Mouse (Mus musculus) naive thymus-derived CD4-positive, alpha-beta T cell, adult 2 months (primary cell): Measurements from ENCODE around the gene Bmpr1a.

Experiments used
- DNase-seq: peaks from one replicate; pipeline ENCODE4 v3.0.0-alpha.2; 2011; ENCODE audit warnings: low read depth

The Bmpr1a gene

DNA sequence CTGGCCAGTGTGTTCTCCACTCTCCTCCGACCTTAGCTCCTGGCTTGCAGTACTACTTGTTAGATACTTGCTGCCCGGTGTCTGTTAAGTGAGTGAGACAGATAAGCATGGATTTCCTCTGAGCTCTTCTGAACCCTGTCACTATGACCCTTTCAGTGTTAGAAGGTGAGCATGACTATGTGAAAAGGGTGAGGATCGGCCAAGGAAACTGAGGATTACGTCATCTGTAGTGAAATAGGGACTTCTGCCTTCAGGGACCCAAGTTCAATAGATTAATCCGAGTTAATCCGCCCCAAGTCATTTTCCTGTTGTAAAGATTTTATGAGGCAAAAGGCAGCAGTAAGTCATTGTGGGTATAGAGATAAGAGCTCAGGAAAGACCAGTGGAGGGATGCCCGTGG, 2.2 kb upstream of the Bmpr1a start:
- no peak for DNase-seq

DNA sequence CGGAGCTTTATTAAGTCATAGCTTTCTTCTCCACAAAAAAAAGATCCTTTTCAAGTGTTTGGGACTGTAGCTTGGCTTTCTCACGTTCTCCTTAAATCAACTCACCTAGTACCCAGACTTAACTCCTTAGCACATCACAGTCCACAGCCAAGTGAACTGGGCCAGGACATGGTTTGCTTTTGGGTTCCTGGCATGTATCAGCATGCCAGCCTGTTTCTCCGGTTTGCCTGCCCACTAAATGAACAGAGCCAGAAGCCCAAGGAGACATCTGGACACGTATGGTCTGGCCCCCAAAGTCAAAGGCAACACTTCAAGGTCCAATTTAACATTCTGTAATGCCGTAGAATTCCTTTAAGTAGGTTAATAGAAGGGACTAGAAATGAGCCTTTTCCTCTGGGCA, 1.2 kb upstream of the Bmpr1a start:
- no peak for DNase-seq

DNA sequence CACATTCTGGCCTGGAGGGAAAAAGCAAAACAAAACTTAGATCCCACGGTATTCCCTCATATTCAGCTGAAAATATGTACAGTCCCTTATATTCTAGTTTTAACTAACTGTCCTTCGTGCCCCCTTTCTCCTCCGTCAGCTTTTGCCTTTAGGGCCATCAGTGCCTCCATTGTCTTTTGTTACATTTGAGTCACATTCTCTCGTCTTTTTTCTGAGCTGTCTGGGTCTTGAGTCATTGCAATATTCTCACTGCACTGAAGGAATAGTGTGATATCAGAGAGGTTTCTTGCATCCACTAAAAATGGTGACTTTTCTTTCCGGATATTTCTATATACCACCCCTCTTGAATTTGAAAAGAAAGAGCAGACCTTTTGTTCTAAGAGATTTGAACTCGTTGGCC, 618 bp upstream of the Bmpr1a start:
- no peak for DNase-seq

DNA sequence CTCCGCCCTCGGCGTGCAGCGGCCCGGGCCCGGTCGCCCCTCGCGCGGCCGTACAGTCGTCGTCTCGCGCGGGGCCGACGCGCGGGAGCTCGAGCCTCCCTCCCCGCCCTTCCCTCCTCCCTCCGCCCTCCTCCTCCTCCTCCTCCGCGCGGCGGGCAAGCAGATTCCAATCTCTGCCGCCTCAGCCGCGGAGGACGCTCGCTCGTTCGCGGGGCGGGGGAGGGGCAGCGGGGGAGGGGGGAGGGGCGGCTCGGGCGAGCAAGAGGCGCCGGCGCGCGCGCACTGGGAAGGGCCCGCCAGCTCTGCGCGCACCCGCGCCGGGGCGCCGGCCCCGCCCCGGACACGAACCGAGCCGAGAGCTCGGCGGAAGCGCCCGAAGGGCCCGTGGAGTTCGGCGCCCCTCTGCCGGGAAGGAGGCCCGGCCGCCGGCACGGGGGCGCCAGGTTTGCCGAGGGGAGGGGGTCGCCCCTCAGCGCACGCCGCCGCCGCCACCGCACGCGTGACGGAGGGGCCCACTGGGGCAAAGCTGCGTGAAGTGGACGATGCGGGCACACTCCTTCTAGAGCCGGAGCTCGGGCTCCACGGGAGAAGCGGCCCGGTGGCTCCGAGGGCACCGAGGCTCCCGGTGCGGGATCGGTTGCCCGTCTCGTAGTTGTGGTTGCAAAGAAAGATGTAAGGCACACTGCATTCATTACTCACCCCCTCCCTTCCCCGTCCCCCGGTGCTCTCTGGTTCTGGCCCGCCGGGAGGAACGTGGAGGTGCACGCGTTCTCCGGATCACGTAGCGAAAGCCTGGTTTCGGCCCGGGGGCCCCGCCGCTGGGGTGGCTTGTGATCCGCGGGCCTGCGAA, 441 bp downstream of the Bmpr1a start:
- DNase-seq = peak; percentile 79

DNA sequence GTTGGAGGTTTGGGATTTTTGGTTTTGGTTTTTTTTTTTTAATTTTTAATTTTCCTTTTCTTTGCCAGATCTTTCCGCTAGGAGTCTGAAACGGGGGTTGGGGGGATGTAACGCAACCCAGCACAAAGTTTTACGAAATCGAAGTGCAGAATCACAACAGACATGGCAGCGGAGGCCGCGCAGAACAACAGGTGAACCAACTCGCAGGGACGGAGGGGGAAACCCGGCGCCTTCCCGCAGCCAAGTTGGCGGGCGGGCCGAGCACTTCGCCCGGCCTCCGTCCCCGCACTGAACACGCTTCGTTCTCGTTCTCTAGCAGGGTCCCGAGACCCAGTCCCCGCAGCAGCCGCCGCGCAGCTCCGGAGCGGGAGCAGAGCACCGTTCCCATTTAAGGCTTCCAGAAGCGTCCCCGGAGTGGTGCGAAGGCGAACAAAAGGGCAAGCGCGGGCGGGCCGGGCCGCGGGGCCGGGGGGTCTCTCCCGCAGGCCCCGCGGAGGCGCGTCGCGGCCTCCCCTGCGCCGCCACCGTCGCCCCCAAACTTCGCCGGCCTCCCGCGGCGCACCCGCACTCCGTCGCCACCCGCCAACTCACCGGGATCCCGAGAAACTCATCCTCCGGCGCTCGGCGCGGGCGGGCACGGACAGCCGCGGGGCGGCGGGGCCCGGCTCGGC, 1.2 kb downstream of the Bmpr1a start:
- DNase-seq = peak; percentile 51

DNA sequence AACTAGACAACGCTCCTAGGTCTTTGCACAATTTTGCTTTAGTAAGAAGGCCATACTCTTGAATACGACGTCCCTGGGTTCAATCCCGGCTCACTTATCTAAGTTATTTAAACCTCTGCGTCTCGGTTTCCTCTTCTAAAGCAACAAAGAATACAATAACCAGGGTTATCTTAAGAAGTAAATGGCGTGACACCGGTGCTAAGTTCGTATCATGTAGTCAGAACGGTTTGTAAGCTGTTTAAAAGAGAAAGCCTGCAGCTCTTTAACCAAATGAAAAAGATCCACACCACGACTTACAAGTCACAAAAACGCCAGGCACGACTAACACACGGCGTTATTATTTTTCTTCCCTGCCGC, 1.7 kb downstream of the Bmpr1a start:
- DNase-seq = peak; percentile 53

DNA sequence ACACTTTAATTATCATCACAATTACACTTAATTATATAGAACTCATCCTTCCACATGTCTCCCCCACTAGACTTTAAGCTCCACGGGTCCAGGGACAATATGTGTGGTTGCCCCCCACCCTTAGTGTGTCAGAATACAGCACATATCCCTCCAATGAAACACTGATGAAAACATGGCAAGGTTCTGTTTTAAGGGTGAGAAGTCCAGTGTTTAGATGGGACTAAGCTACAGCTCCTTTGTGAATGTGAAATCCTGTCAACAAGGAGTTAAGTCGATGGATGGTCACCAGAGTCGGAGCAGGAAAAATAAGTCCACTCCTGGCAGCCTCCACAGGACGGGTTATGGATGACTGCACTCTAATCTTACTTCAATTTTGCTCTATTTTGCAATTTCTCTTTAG, 2.8 kb downstream of the Bmpr1a start:
- DNase-seq = no peak

DNA sequence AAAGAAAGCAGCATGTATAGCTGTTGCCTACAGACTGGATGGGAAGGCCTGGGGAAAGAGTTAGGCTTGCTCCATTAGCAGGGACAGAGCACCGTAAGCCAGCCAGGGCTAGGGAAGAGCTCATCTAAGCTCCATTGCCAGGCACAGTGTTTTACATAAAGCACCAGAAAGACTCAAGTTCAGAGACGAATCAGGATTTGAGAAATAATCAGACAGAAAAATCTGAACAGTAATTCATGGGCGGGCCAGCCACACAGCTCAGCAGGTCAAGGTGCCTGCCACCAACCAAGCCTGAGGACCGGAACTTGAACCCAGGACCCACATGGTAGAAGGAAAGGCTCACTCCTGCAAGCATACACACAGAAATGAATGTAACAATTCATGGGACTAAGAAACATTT, 3.5 kb downstream of the Bmpr1a start:
- no peak for DNase-seq

DNA sequence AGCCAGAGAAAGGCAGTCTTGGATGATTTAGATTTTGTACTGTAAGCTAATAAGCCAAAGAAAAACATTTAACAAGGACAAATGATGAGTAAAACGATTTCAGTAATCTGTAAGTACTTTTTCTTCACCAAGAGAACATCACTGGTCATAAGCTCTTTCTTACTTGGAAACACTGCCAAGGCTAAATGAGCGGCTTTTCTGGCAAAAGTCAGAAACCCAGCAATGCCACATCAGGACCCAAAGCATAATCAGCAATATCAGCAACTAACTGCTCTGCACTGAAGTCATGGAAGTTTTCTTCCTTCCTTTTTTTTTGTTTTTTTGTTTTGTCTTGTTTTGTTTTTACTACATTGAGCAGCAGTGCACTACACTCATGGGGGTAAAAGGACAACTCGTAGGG, 5.8 kb downstream of the Bmpr1a start:
- no peak for DNase-seq

DNA sequence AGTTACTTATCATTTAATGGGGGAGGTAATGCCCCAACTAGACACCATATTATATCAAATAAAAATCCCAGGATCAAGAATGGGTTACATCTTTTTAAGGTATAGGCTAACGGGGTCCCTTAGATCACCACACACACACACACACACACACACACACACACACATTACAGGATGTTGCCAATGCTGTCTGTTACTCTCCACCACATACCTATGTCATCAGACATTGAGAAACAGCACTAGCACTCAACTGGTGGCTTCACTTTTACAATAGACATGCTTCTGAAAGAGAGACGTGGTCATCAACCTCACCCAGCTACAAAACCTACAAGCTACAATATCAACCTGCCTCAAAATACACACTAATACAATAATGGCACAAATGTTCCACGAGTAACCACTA, 9.5 kb downstream of the Bmpr1a start:
- no peak for DNase-seq

DNA sequence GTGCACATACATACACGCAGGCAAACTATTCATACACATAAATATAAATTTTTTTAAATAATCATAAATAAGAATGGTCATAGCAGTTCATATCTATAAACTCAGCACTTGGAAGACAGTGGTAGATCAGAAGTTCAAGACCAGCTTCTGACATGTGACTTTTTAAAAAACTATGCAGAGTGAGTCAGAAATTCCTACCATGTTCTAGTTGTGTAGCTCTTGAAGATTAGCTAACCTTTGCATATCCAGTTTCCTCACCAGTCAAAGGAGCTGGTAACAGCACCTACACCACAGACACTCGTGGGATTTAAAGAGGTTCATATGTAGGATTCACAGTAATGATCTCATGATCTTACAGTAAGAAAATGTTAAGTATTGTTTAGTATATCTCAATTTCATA, 10.5 kb downstream of the Bmpr1a start:
- no peak for DNase-seq

DNA sequence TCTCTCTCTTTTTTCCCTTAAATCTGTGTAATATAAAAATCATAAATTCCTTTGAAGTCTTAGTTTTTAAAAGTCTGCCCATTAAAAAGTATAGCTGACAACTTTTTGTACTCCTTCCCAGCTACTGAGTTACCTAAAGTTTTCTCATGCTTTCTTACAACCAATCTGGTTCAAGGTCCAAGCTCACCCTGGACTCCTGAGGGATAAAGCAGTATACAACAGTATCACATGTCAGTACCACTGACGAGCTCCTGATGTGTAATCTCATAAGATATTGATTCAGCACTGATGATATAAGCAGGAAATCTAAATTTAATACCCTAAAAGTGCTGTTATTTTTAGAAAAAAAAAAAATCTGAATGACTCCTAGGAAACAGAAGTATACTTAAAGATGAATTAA, 12.2 kb downstream of the Bmpr1a start:
- DNase-seq = no peak

DNA sequence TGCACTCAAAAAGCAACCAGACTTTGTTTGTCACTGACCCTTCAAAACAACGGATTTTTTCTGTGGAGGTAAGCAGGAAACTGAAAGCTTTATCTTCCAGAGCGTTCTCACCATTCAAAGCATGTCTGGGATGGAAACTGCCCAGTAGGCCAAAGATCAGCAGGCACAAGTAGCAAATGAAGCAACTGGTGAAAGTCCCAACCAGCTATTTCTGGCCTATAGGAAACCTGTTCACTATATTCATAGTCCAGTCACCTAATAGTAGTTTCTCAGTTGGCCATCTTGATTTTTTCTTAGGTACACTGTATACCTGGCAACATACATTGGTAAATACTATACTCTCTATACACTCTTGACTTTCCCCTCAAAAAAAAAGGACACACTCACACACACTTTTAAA, 13.2 kb downstream of the Bmpr1a start:
- DNase-seq = no peak

DNA sequence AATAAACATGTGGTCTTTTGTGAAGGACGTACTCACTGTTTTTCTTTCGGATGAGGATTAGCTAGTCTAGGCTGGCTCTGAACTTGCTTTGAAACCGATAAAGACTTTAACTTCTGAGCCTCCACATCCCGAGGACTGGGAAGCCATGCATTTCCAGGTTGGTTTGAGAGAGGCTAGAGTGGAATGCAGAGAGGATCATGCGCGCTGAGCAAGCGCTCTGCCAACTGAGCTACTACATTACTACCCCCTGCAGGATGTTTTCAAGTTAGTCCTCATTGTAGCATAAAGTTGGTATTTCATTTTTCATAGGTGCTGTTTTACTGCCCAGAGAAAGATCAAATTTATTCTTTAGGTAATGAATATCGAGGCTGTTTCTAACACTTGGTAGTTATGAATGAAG, 17.0 kb downstream of the Bmpr1a start:
- DNase-seq = no peak

DNA sequence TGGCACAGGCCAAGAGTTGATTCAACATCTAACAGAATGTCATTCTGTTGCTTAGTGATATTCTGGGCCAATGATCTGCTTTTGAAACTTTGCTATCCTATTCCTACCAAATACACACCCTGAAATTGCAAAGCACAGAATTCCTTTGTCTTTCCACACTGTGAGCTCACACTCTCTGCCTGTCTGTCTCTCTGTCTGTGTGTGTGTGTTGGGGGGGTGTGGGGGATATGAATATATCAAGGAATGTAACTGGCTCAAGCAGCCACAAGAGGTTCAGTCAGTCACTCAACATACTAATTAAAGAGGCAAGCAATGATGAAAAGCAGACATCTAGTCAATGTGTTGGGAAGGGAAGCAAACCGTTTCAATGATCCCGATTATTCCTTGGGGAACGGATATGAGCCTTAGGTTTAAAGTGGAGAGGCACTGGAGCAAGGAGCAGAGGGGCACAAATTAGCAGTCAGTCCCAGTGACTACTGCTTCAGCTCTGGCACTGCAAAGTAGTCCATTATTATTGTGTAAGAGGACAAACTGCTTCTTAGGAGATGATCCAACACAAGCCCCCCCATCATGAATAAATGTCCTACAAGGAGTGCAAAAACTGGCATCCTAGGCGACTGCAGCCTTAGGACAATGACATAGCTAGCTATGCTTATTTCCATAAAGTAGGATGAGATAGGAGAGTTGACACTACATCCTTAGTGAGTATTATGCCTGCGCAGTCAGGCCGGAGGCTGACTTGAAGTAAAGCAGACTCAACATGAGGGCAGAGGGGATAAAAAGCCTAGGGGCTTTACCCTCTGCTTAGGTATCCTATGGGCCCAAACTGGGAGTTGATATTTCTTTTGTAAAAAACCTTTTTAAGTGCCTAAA, 19.4 kb downstream of the Bmpr1a start:
- no peak for DNase-seq

DNA sequence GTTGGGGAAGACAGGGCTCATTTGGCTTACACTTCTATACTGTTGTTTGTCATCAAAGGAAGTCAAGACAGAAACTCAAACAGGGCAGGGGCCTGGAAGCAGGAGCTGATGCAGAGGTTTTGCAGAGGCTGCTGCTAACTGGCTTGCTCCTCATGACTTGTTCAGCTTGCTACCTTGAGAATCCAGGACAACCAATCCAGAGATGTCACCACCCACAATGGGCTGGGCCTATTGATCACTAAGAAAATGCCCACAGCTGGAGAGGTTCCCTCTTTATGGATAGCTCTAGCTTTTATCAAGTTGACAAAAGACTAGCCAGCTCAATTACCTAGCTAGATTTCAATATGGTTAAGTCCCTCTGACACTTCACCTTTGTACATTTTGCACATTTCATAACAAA, 31.6 kb downstream of the Bmpr1a start:
- no peak for DNase-seq

DNA sequence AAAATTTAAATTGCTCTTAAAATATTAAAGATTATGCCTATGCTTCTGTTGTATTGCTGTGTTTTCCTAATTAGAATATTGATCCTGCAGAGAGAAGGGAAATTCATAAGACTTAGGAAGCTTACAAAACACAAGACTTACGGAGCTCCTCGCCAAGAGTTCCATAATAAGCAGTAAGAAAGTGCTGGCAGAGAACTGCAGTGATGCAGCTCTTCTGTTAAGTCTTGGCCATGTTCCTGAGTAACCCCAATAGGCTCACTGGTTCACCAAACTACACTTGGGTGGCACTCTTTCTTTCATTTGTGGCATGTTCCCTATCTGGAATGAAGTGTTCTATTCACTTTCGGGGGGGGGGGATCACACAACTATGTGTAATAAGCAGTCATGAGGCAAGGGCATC, 36.9 kb downstream of the Bmpr1a start:
- DNase-seq = no peak

DNA sequence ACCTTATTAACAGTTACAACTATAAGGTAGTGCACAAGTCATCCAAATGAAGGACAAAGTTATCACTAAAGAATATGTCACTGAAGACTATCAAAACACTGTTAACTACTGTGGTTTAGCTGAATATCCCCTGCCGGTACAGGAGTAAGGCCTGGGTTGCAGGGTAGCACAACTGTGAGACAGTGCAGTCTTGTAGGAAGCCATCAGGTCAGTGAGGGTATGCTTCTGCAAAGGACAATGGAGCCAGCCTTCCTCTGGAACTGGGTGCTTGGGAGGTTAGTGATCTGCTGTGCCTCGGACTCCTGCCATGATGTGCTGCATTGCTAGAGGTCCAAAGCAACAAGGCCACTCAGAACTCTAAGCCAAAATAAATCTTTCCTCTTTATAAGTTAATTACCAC, 43.8 kb downstream of the Bmpr1a start:
- DNase-seq = no peak

DNA sequence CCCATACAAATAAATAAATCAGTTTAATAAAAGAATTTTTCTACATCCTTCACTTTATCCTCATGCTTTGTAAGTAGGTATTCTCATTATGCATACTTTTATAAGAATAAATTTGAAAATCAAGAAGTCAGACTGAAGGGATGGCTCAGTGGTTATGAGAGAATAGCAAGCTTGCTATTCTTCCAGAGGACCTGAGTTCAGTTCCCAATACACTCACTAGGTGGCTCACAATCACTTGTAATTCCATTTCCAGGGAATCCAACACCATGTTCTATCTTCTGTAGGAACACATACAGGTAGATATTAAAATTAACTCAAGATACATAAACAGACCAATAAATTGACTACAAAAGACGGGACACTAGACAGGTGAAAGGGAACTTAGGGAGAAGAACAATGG, 44.3 kb downstream of the Bmpr1a start:
- DNase-seq = peak; percentile 3

DNA sequence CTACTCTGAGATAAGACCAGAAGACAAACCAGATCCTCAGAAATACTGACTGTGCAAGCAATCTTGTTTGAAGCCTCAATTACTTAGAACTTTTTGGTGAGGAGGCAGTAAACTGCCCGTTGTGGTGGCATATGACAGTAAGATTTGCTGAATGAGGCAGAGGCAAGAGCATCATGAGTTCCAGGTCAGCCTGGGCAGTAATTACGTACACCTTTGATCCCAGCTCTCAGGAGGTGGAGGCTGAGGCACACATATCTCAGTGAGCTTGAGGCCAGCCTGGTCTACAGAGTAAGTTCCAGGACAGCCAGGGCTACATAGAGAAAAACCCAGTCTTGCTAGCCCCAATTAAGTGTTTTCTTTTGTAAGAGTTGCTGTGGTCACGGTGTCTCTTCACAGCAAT, 48.9 kb downstream of the Bmpr1a start:
- no peak for DNase-seq

DNA sequence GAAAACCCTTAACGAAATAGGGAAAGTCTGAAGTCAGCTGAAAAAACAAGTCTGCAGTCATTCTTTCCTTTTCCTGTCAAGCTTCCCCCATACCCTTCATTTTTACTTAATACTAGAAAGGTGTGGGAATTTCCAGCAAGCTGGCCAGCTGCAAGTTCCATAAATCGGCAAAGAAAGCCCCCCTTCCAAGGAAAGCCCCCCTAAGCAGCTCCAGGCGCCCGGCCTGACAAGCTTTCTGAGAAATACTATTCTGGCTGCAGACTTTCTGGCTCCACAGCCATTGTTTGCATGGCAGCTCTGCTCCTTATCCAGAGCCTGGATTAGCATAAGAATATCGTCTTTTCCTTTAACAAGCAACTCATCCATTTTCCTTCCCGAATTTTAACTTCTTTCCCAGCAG, 49.5 kb downstream of the Bmpr1a start:
- DNase-seq = no peak

DNA sequence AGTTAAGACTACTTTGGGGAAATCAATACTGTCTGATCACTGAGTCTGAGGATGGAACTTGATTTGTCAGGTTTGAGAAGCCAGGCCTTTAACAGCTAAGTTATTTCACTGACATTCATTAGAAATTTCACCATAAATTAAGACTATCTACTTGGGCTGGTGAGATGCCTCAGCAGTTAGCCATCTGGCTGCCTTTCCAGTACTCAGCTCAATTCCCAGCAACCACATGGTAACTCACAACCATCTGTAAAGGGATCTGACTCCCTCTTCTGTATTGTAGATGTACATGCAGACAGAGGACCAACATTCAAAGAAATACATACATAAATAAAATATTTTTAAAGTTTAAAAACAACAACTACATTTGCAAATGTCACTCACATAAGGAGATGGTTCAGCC, 51.3 kb downstream of the Bmpr1a start:
- DNase-seq = no peak

DNA sequence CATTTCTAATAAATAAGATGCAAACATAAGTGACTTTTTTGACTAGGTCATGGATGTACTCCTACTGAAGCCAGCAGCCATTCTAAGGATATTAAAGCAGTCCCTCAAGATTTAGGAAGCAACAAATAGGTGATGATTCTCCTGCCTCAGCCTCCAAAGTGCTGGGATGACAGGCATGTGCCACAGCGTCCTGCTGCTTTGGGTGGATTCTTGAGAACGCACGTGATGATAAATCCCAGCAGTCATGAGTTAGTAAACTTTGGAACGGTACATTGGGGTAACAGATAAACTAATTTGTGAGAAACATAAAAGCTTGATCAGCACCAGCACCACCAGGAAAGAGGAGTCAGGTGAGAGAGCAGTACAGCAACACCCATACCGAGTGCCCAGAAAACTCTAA, 52.7 kb downstream of the Bmpr1a start:
- no peak for DNase-seq
